ENCODE assay signal across 8 mouse cellular contexts in the genomic region with DNA sequence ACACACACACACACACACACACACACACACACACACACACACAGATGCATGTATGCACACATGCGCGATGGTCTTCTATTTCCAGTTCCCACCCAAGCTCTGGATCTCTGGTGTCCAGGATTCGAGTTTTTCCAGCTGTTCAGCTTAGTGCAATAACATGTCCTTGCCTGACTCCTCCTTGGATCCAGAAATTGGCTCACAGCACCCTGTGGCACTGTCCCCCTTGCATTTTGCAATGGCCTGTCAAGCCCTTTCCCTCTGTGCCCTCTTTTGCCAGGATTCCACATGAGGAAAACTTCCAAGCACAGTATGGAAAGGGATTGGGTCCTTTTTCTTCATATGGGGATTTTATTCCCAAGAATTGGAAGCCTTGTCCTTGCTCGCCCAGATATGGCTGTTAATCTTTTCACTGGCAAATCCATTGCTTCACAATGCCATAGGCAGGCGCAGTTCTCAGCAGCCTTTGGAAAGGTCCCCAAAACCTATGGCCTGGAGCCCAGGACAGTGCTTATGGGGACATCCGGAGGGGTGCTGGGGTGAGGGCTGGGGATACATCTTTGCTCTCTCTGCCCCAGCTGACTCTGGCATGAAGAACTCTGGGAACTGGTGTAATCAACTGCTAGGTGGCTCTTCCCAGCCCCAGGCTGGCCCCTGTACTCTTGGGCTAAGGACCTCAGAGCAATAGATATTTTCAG. TPM values are rescaled to one million over a fixed set of nuclear protein-coding genes. Genes with fewer than 3 reads are reported as not detected.
A peak's percentile ranks its signal among the peaks of the same experiment; 100 is the strongest.
DNase-seq lines count a peak whose midpoint lies in the region; ATAC-seq and TF ChIP-seq lines count a peak whose summit lies in the region.

No protein-coding gene starts in this region.

- H3K27me3 ChIP-seq in liver, adult 2 months (ENCODE audit: control insufficient read depth, insufficient read depth, low read length) = no peaks in the 10 kb centered on the region
- H3K27me3 ChIP-seq in liver, embryonic 12.5 days (replicated peaks) = peaks cover 84% of the 10 kb centered on the region
- H3K27me3 ChIP-seq in intestine, embryonic 16.5 days (replicated peaks; ENCODE audit: control insufficient read depth, insufficient read depth, low read length) = no peaks in the 10 kb centered on the region
- H3K27me3 ChIP-seq in neural tube, embryonic 13.5 days = no peaks in the 10 kb centered on the region

- H3K4me1 ChIP-seq in liver, adult 2 months (ENCODE audit: control insufficient read depth, insufficient read depth, low read length) = no peaks in the 10 kb centered on the region
- 0 out of 2 replicates have a peak, but pooled peaks cover 4% of the 10 kb centered on the region for H3K4me1 ChIP-seq in liver, embryonic 12.5 days
- H3K4me1 ChIP-seq in intestine, embryonic 16.5 days (ENCODE audit: control insufficient read depth, insufficient read depth, low read length) = peaks cover 13% of the 10 kb centered on the region
- H3K4me1 ChIP-seq in neural tube, embryonic 13.5 days (replicated peaks) = peaks cover 68% of the 10 kb centered on the region

- H3K27ac ChIP-seq in liver, adult 2 months (replicated peaks; ENCODE audit: insufficient read depth, low read depth, low read length) = no peak overlapping the region
- H3K27ac ChIP-seq in liver, embryonic 12.5 days = no peak overlapping the region
- peak overlapping the region; percentile 50 for H3K27ac ChIP-seq in intestine, embryonic 16.5 days (ENCODE audit: low read length)
- peak overlapping the region; percentile 76 for H3K27ac ChIP-seq in neural tube, embryonic 13.5 days (replicated peaks)

- no peak for TF ChIP-seq CTCF in liver, adult 2 months (IDR thresholded peaks at IDR 0.05; ENCODE audit: low read depth, low read length)

- no peak overlapping the region for H3K9ac ChIP-seq in liver, adult 2 months (ENCODE audit: low read depth, low read length)
- no peak overlapping the region for H3K9ac ChIP-seq in liver, embryonic 12.5 days
- H3K9ac ChIP-seq in intestine, embryonic 16.5 days (ENCODE audit: low read depth, low read length) = peak overlapping the region; percentile 59
- H3K9ac ChIP-seq in neural tube, embryonic 13.5 days = peak overlapping the region; percentile 67

- no peak for ATAC-seq in liver, embryonic 12.5 days
- no peak for ATAC-seq in intestine, embryonic 16.5 days
- ATAC-seq in neural tube, embryonic 13.5 days (ENCODE audit: low read depth) = no peak

- TF ChIP-seq POLR2A in liver, adult 2 months (IDR thresholded peaks at IDR 0.05; ENCODE audit: extremely low read depth, insufficient read depth, low read length) = no peak

- peak; percentile 36 for DNase-seq in liver, adult 2 months (ENCODE audit: extremely low read depth, low read depth, low spot score)
- peak; percentile 78 to 80 for DNase-seq in heart, adult 18-20 months
- DNase-seq in urinary bladder, postnatal 25 days (ENCODE audit: low spot score) = no peak
- DNase-seq in right cerebral cortex, postnatal 36 days (ENCODE audit: low spot score in 2 of 2) = no peak
- DNase-seq in spleen, postnatal 14 days (ENCODE audit: low spot score in 2 of 2) = no peak

- H3K79me2 ChIP-seq in liver, adult 2 months (ENCODE audit: control insufficient read depth, insufficient read depth, low read length) = no peaks in the 10 kb centered on the region

- H3K9me3 ChIP-seq in liver, embryonic 12.5 days (replicated peaks) = no peaks in the 10 kb centered on the region
- H3K9me3 ChIP-seq in intestine, embryonic 16.5 days (ENCODE audit: control insufficient read depth, low read length) = no peaks in the 10 kb centered on the region
- no peaks in the 10 kb centered on the region for H3K9me3 ChIP-seq in neural tube, embryonic 13.5 days

- no peak overlapping the region for H3K4me2 ChIP-seq in liver, embryonic 12.5 days
- H3K4me2 ChIP-seq in intestine, embryonic 16.5 days (ENCODE audit: low read depth, low read length) = peak overlapping the region; percentile 44
- peak overlapping the region; percentile 50 for H3K4me2 ChIP-seq in neural tube, embryonic 13.5 days

- 76% methylated on average over 6 of the region's 6 CpGs for WGBS in liver, adult 2 months
- 61% methylated on average over 6 of the region's 6 CpGs for WGBS in liver, embryonic 12.5 days (ENCODE audit: insufficient replicate concordance)
- 75% methylated on average over 6 of the region's 6 CpGs for WGBS in intestine, embryonic 16.5 days
- WGBS in neural tube, embryonic 13.5 days = 64% methylated on average over 6 of the region's 6 CpGs

- no peaks in the 10 kb centered on the region for H3K36me3 ChIP-seq in liver, adult 2 months (ENCODE audit: control insufficient read depth, insufficient read depth, low read length)
- H3K36me3 ChIP-seq in liver, embryonic 12.5 days = no peaks in the 10 kb centered on the region
- no peaks in the 10 kb centered on the region for H3K36me3 ChIP-seq in intestine, embryonic 16.5 days (ENCODE audit: control insufficient read depth, insufficient read depth, low read length)
- no peaks in the 10 kb centered on the region for H3K36me3 ChIP-seq in neural tube, embryonic 13.5 days

- H3K4me3 ChIP-seq in liver, adult 2 months (ENCODE audit: insufficient read depth, low read depth, low read length) = no peak overlapping the region
- H3K4me3 ChIP-seq in liver, embryonic 12.5 days = no peak overlapping the region
- H3K4me3 ChIP-seq in intestine, embryonic 16.5 days (ENCODE audit: low read length) = peak overlapping the region; percentile 32
- H3K4me3 ChIP-seq in neural tube, embryonic 13.5 days = peak overlapping the region; percentile 37

RNA-seq across cellular contexts. Expression of gene Atp1a2, which starts 0.9 kb away (rescaled TPM):
- total RNA-seq in liver, adult 2 months (2014; rRNA removed) = 0.92 and 0.94 TPM in 2 replicates
- polyA plus RNA-seq in liver, adult 2 months (2012; rRNA removed) = 0.37 and 0.59 TPM in 2 replicates
- polyA plus RNA-seq in liver, embryonic 12.5 days (2016; fragmentation: Nextera tagmentation; extraction: Ambion mirVana) = 0.24 and 0.36 TPM in 2 replicates
- 100 to 1,000 TPM; 496 to 511 TPM for total RNA-seq in heart, adult 18-20 months (2021)
- 3.1 and 3.2 TPM in 2 replicates for polyA plus RNA-seq in intestine, embryonic 16.5 days (2015; fragmentation: Nextera tagmentation; extraction: Ambion mirVana)
- 38.6 and 40.0 TPM in 2 replicates for polyA plus RNA-seq in neural tube, embryonic 13.5 days (2015; fragmentation: Nextera tagmentation; extraction: Ambion mirVana)

RNA-seq across cellular contexts. Expression of gene Kcnj9, which starts 32.2 kb away (rescaled TPM):
- 0.09 and 0.20 TPM in 2 replicates for total RNA-seq in liver, adult 2 months (2014; rRNA removed)
- 0.02 and 0.09 TPM in 2 replicates for polyA plus RNA-seq in liver, adult 2 months (2012; rRNA removed)
- not detected in 2 replicates for polyA plus RNA-seq in liver, embryonic 12.5 days (2016; fragmentation: Nextera tagmentation; extraction: Ambion mirVana)
- total RNA-seq in heart, adult 18-20 months (2021) = not detected
- not detected in 2 replicates for polyA plus RNA-seq in intestine, embryonic 16.5 days (2015; fragmentation: Nextera tagmentation; extraction: Ambion mirVana)
- polyA plus RNA-seq in neural tube, embryonic 13.5 days (2015; fragmentation: Nextera tagmentation; extraction: Ambion mirVana) = 1.5 and 2.1 TPM in 2 replicates

RNA-seq across cellular contexts. Expression of gene Igsf8, which starts 35.5 kb away (rescaled TPM):
- total RNA-seq in liver, adult 2 months (2014; rRNA removed) = 3.6 and 9.7 TPM in 2 replicates
- 15.3 and 26.3 TPM in 2 replicates for polyA plus RNA-seq in liver, adult 2 months (2012; rRNA removed)
- 19.0 and 20.5 TPM in 2 replicates for polyA plus RNA-seq in liver, embryonic 12.5 days (2016; fragmentation: Nextera tagmentation; extraction: Ambion mirVana)
- 10 to 100 TPM in 1 of 2 experiments, 1 to 10 TPM in 1; 9.8 to 10.1 TPM for total RNA-seq in heart, adult 18-20 months (2021)
- 43.1 and 45.2 TPM in 2 replicates for polyA plus RNA-seq in intestine, embryonic 16.5 days (2015; fragmentation: Nextera tagmentation; extraction: Ambion mirVana)
- 116 and 126 TPM in 2 replicates for polyA plus RNA-seq in neural tube, embryonic 13.5 days (2015; fragmentation: Nextera tagmentation; extraction: Ambion mirVana)

RNA-seq across cellular contexts. Expression of gene Atp1a4, which starts 38.7 kb away (rescaled TPM):
- 0.07 and 0.09 TPM in 2 replicates for total RNA-seq in liver, adult 2 months (2014; rRNA removed)
- 0.02 TPM in 1 of 2 replicates, not detected in the other for polyA plus RNA-seq in liver, adult 2 months (2012; rRNA removed)
- polyA plus RNA-seq in liver, embryonic 12.5 days (2016; fragmentation: Nextera tagmentation; extraction: Ambion mirVana) = not detected in 2 replicates
- not detected for total RNA-seq in heart, adult 18-20 months (2021)
- polyA plus RNA-seq in intestine, embryonic 16.5 days (2015; fragmentation: Nextera tagmentation; extraction: Ambion mirVana) = not detected in 2 replicates
- not detected in 2 replicates for polyA plus RNA-seq in neural tube, embryonic 13.5 days (2015; fragmentation: Nextera tagmentation; extraction: Ambion mirVana)

RNA-seq across cellular contexts. Expression of gene Kcnj10, which starts 44.0 kb away (rescaled TPM):
- total RNA-seq in liver, adult 2 months (2014; rRNA removed) = 0.37 and 0.47 TPM in 2 replicates
- polyA plus RNA-seq in liver, adult 2 months (2012; rRNA removed) = 0.34 and 0.39 TPM in 2 replicates
- 0.02 and 0.07 TPM in 2 replicates for polyA plus RNA-seq in liver, embryonic 12.5 days (2016; fragmentation: Nextera tagmentation; extraction: Ambion mirVana)
- total RNA-seq in heart, adult 18-20 months (2021) = under 1 TPM; 0.17 to 0.18 TPM
- 0.07 and 0.10 TPM in 2 replicates for polyA plus RNA-seq in intestine, embryonic 16.5 days (2015; fragmentation: Nextera tagmentation; extraction: Ambion mirVana)
- 1.9 and 2.0 TPM in 2 replicates for polyA plus RNA-seq in neural tube, embryonic 13.5 days (2015; fragmentation: Nextera tagmentation; extraction: Ambion mirVana)

Comparison
In these comparisons a context has a peak if more than half of its experiments do, and no peak if none do; other contexts are left out.
1. DNase-seq: peak in liver, adult 2 months (single experiment) and heart, adult 18-20 months (2 of 2); none in urinary bladder, postnatal 25 days (single experiment), right cerebral cortex, postnatal 36 days (0 of 2) and spleen, postnatal 14 days (0 of 2).
2. H3K27ac ChIP-seq: peak in intestine, embryonic 16.5 days (single experiment) and neural tube, embryonic 13.5 days (single experiment); none in liver, adult 2 months (single experiment) and liver, embryonic 12.5 days (single experiment).
3. H3K4me3 ChIP-seq: peak in intestine, embryonic 16.5 days (single experiment) and neural tube, embryonic 13.5 days (single experiment); none in liver, adult 2 months (single experiment) and liver, embryonic 12.5 days (single experiment).
4. H3K9ac ChIP-seq: peak in intestine, embryonic 16.5 days (single experiment) and neural tube, embryonic 13.5 days (single experiment); none in liver, adult 2 months (single experiment) and liver, embryonic 12.5 days (single experiment).